Mouse (Mus musculus) neural tube, embryonic 11.5 days (tissue): ENCODE results near the gene Zfp36l1. TPM values are rescaled to one million over a fixed set of nuclear protein-coding genes. Genes with fewer than 3 reads are reported as not detected.
A peak's percentile ranks its signal among the peaks of the same experiment; 100 is the strongest.
"Not testable (repeated sequence)": the region's sequence is repeated elsewhere in the genome, so short reads cannot be mapped to it uniquely, and the experiment has no call there.

Experiments used
- ATAC-seq: fragments of 200-750 bp; cut with Nextera tagmentation; 2 replicates; pipeline ENCODE4 v1.8.0; 2017; ENCODE audit warnings: moderate number of reproducible peaks, mild to moderate bottlenecking, moderate TSS enrichment, moderate library complexity; ENCODE audit not compliant: insufficient read depth, low FRiP score, low TSS enrichment
- DNase-seq: peaks from one replicate; pipeline ENCODE4 v3.0.0-alpha.2; 2015; ENCODE audit warnings: low spot score
- H3K27ac ChIP-seq: fragments of 300-500 bp; sonication (generic); 2 replicates; pipeline ENCODE4 v1.5.1; 2014; ENCODE audit warnings: low read depth, mild to moderate bottlenecking, low read length
- H3K27me3 ChIP-seq: fragments of 300-500 bp; sonication (generic); 2 replicates; pipeline ENCODE4 v1.6.1; 2014; ENCODE audit warnings: mild to moderate bottlenecking, low read length, mixed read lengths; ENCODE audit not compliant: control insufficient read depth, insufficient read depth
- H3K36me3 ChIP-seq: fragments of 300-500 bp; sonication (generic); 2 replicates; pipeline ENCODE4 v1.6.1; 2014; ENCODE audit warnings: mild to moderate bottlenecking, low read length, moderate library complexity, mixed read lengths; ENCODE audit not compliant: control insufficient read depth, insufficient read depth
- H3K4me1 ChIP-seq: fragments of 300-500 bp; sonication (generic); 2 replicates; pipeline ENCODE4 v1.6.1; 2014; ENCODE audit warnings: low read length, mixed read lengths; ENCODE audit not compliant: control insufficient read depth, insufficient read depth
- H3K4me2 ChIP-seq: fragments of 300-500 bp; sonication (generic); 2 replicates; pipeline ENCODE4 v1.6.1; 2014; ENCODE audit warnings: low read depth, mild to moderate bottlenecking, moderate library complexity
- H3K4me3 ChIP-seq: fragments of 300-500 bp; sonication (generic); 2 replicates; pipeline ENCODE4 v1.5.1; 2014; ENCODE audit warnings: low read depth, low read length
- H3K9ac ChIP-seq: fragments of 300-500 bp; sonication (generic); 2 replicates; pipeline ENCODE4 v1.6.1; 2014; ENCODE audit warnings: mild to moderate bottlenecking, low read length
- H3K9me3 ChIP-seq: fragments of 300-500 bp; sonication (generic); 2 replicates; pipeline ENCODE4 v1.6.1; 2016; ENCODE audit warnings: low read length; ENCODE audit not compliant: control insufficient read depth
- WGBS: fragments of 180-500 bp; shearing (Covaris S2); extraction: QIAGEN DNeasy Blood & Tissue Kit; methylation state at CpG from one replicate; pipeline ENCODE4 v1.1.7; 2014; 5-methylcytosine and 5-hydroxymethylcytosine counted together
- polyA plus RNA-seq: library from polyadenylated mRNA; unstranded; fragments of >200 nt; fragmentation: Nextera tagmentation; extraction: Ambion mirVana; gene quantifications from 2 replicates; pipeline ENCODE4 v1.2.1, GENCODE M21; 2014

The Zfp36l1 gene
- polyA plus RNA-seq, 1 experiment from 2014 or later = 135 TPM

- Histone ChIP-seq H3K4me2 (peak overlapping the region; percentile 91), H3K27ac (peak overlapping the region; percentile 85), H3K4me3 (peak overlapping the region; percentile 91), H3K9ac (peak overlapping the region; percentile 94)
- DNase-seq = peak; percentile 87
- WGBS = 12% methylated on average over 11 of the region's 11 CpGs
- H3K27me3 ChIP-seq, H3K4me1 ChIP-seq, ATAC-seq, H3K36me3 ChIP-seq, H3K9me3 ChIP-seq: not testable (repeated sequence)
Measured at GRCm38 (mm10) chr12:80108896-80109668, 3.7 kb downstream of the Zfp36l1 start.

- DNase-seq (peak; percentile 41), ATAC-seq (no peak)
- WGBS = 86% methylated on average over 3 of the region's 3 CpGs
- Histone ChIP-seq H3K9me3 (no peaks in the 10 kb centered on the region), H3K27me3 (no peaks in the 10 kb centered on the region), H3K4me2 (no peak overlapping the region), H3K4me3 (no peak overlapping the region), H3K27ac (no peak overlapping the region), H3K9ac (no peak overlapping the region), H3K4me1 (no peaks in the 10 kb centered on the region), H3K36me3 (peaks cover 8% of the 10 kb centered on the region; the same call in 1 of the 2 replicates)
Measured at GRCm38 (mm10) chr12:80106896-80107667, 5.7 kb downstream of the Zfp36l1 start.

GRCm38 (mm10) chr12:80106138-80106895 is 6.5 kb downstream of the Zfp36l1 start:
- Histone ChIP-seq H3K36me3 (peaks cover 8% of the 10 kb centered on the region; the same call in 1 of the 2 replicates), H3K9me3 (no peaks in the 10 kb centered on the region), H3K4me1 (no peaks in the 10 kb centered on the region), H3K27ac (no peak overlapping the region), H3K27me3 (no peaks in the 10 kb centered on the region), H3K4me3 (no peak overlapping the region), H3K4me2 (no peak overlapping the region), H3K9ac (no peak overlapping the region)
- no peak for ATAC-seq
- no peak for DNase-seq
- WGBS = 81% methylated on average over 4 of the region's 4 CpGs

- ATAC-seq (no peak), DNase-seq (no peak)
- 63% methylated on average over 5 of the region's 5 CpGs for WGBS
- 0 out of 2 replicates have a peak, but pooled peaks cover 3% of the 10 kb centered on the region for H3K36me3 ChIP-seq
- H3K27me3 ChIP-seq = no peaks in the 10 kb centered on the region
- H3K4me2 ChIP-seq = no peak overlapping the region
- H3K9ac ChIP-seq = no peak overlapping the region
- no peaks in the 10 kb centered on the region for H3K4me1 ChIP-seq
- no peaks in the 10 kb centered on the region for H3K9me3 ChIP-seq
- H3K4me3 ChIP-seq = no peak overlapping the region
- H3K27ac ChIP-seq = no peak overlapping the region
Measured at GRCm38 (mm10) chr12:80103521-80103973, 9.3 kb downstream of the Zfp36l1 start.

- no peak overlapping the region for H3K4me2 ChIP-seq
- H3K27ac ChIP-seq = no peak overlapping the region
- no peaks in the 10 kb centered on the region for H3K9me3 ChIP-seq
- ATAC-seq (no peak), DNase-seq (no peak)
- H3K27me3 ChIP-seq = no peaks in the 10 kb centered on the region
- 70% methylated on average over 4 of the region's 4 CpGs for WGBS
- H3K9ac ChIP-seq = no peak overlapping the region
- no peak overlapping the region for H3K4me3 ChIP-seq
- H3K4me1 ChIP-seq = no peaks in the 10 kb centered on the region
- 0 out of 2 replicates have a peak, but pooled peaks cover 3% of the 10 kb centered on the region for H3K36me3 ChIP-seq
Measured at GRCm38 (mm10) chr12:80103089-80103488, 9.7 kb downstream of the Zfp36l1 start.

- H3K4me1 ChIP-seq = no peaks in the 10 kb centered on the region
- no peak for DNase-seq
- no peak overlapping the region for H3K27ac ChIP-seq
- H3K4me3 ChIP-seq = no peak overlapping the region
- no peaks in the 10 kb centered on the region for H3K9me3 ChIP-seq
- no peaks in the 10 kb centered on the region for H3K27me3 ChIP-seq
- no peaks in the 10 kb centered on the region for H3K36me3 ChIP-seq
- ATAC-seq = no peak
- 87% methylated on average over 1 of the region's 1 CpGs for WGBS
- no peak overlapping the region for H3K4me2 ChIP-seq
- H3K9ac ChIP-seq = no peak overlapping the region
Measured at GRCm38 (mm10) chr12:80098825-80099224, 14.0 kb downstream of the Zfp36l1 start.

- ATAC-seq (no peak), DNase-seq (no peak)
- Histone ChIP-seq H3K4me1 (no peaks in the 10 kb centered on the region), H3K27me3 (no peaks in the 10 kb centered on the region), H3K27ac (no peak overlapping the region), H3K4me2 (no peak overlapping the region), H3K36me3 (no peaks in the 10 kb centered on the region), H3K9me3 (no peaks in the 10 kb centered on the region), H3K9ac (no peak overlapping the region), H3K4me3 (no peak overlapping the region)
- WGBS = 85% methylated on average over 6 of the region's 6 CpGs
Measured at GRCm38 (mm10) chr12:80096734-80097133, 16.1 kb downstream of the Zfp36l1 start.

GRCm38 (mm10) chr12:80092787-80093186 is 20.0 kb downstream of the Zfp36l1 start:
- no peak overlapping the region for H3K4me3 ChIP-seq
- no peaks in the 10 kb centered on the region for H3K36me3 ChIP-seq
- ATAC-seq = no peak

More at GRCm38 (mm10) chr12:80092787-80093186, 20.0 kb downstream of the Zfp36l1 start:
- Histone ChIP-seq H3K4me1 (no peaks in the 10 kb centered on the region), H3K9me3 (no peaks in the 10 kb centered on the region), H3K27me3 (no peaks in the 10 kb centered on the region), H3K9ac (no peak overlapping the region), H3K27ac (no peak overlapping the region), H3K4me2 (no peak overlapping the region)
- no peak for DNase-seq
